Mouse (Mus musculus) heart, adult 9 months (tissue): ENCODE data around the gene Klf1.
"Not testable (repeated sequence)": the region's sequence is repeated elsewhere in the genome, so short reads cannot be mapped to it uniquely, and the experiment has no call there.

Experiments used
- DNase-seq, 2 experiments: peaks; one replicate each; pipeline ENCODE4 v3.0.0; 2022; ENCODE audit warnings: low spot score in 2 of 2

Klf1 gene

GRCm38 (mm10) chr8:84907493-84907892, 5.8 kb downstream of the Klf1 start:
- DNase-seq: no peak

- not testable (repeated sequence) for DNase-seq
Measured at GRCm38 (mm10) chr8:84907979-84908378, 6.3 kb downstream of the Klf1 start.

- peak; percentile 98 for DNase-seq
Measured at GRCm38 (mm10) chr8:84908421-84909161, 6.9 kb downstream of the Klf1 start, which contains the start of gene Dnase2a. Dnase2a (plus strand) TSS chr8:84908560.

GRCm38 (mm10) chr8:84909162-84909767, 7.5 kb downstream of the Klf1 start:
- DNase-seq: no peak

GRCm38 (mm10) chr8:84909949-84910348, 8.2 kb downstream of the Klf1 start:
- DNase-seq: no peak

- DNase-seq: no peak
Measured at GRCm38 (mm10) chr8:84910551-84910950, 8.8 kb downstream of the Klf1 start.

GRCm38 (mm10) chr8:84911854-84912253, 10.1 kb downstream of the Klf1 start:
- DNase-seq: no peak

- no peak for DNase-seq
Measured at GRCm38 (mm10) chr8:84912391-84912790, 10.7 kb downstream of the Klf1 start.

GRCm38 (mm10) chr8:84912895-84913501, 11.3 kb downstream of the Klf1 start:
- DNase-seq: peak in 1 of 2 experiments; percentile 54

- no peak for DNase-seq
Measured at GRCm38 (mm10) chr8:84913502-84913900, 11.8 kb downstream of the Klf1 start.

- DNase-seq: no peak
Measured at GRCm38 (mm10) chr8:84913960-84914359, 12.2 kb downstream of the Klf1 start.

- DNase-seq: no peak
Measured at GRCm38 (mm10) chr8:84915269-84915668, 13.5 kb downstream of the Klf1 start.

- DNase-seq: no peak
Measured at GRCm38 (mm10) chr8:84917781-84918180, 16.1 kb downstream of the Klf1 start.

- DNase-seq: no peak
Measured at GRCm38 (mm10) chr8:84918646-84919045, 16.9 kb downstream of the Klf1 start.

- DNase-seq: no peak
Measured at GRCm38 (mm10) chr8:84921596-84921995, 19.9 kb downstream of the Klf1 start.

- no peak for DNase-seq
Measured at GRCm38 (mm10) chr8:84925557-84925956, 23.8 kb downstream of the Klf1 start.

GRCm38 (mm10) chr8:84927513-84927912, 25.8 kb downstream of the Klf1 start:
- DNase-seq: no peak

GRCm38 (mm10) chr8:84928456-84929306, 27.0 kb downstream of the Klf1 start:
- peak in 1 of 2 experiments; percentile 45 for DNase-seq

GRCm38 (mm10) chr8:84930582-84930981, 28.9 kb downstream of the Klf1 start:
- DNase-seq: no peak

- no peak for DNase-seq
Measured at GRCm38 (mm10) chr8:84933767-84934559, 32.2 kb downstream of the Klf1 start.

GRCm38 (mm10) chr8:84934860-84935259, 33.1 kb downstream of the Klf1 start:
- DNase-seq: no peak
